Comparison of ENCODE assay signal across 25 mouse cellular contexts in the genomic region with DNA sequence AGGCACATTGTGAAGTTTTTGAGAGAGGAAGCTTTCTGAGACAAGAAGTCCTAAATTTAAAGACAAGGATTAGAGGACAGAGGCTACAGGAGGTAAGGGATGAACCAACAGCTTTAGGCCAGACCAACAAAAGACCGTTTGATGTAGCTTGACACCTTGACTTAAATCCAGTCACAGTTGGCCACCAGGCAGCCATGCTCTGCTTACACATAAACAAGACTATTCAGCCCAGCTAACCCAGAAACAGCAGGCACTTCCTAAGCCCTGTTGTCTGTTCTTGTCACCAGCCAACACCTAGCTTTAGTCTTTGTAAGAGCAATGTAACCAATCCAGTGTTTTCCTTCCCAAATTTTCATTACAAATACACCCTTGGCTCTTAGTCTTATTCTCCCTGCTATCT.
A peak's percentile ranks its signal among the peaks of the same experiment; 100 is the strongest.
DNase-seq lines count a peak whose midpoint lies in the region; ATAC-seq and TF ChIP-seq lines count a peak whose summit lies in the region.
"Had no signal": no experiment of that assay in that cellular context is flagged by ENCODE, and none has a peak within 500 bp of the region (broad histone marks: within the 10 kb centered on the region; RNA-seq: fewer than 3 reads in every experiment).

No protein-coding gene starts in this region.

- no peak overlapping the region for H3K4me2 ChIP-seq in midbrain, embryonic 16.5 days (ENCODE audit: low read length)

- no peaks in the 10 kb centered on the region for H3K27me3 ChIP-seq in ES-Bruce4 (ENCODE audit: control insufficient read depth, insufficient read depth, low read length, poor library complexity, severe bottlenecking)
- no peaks in the 10 kb centered on the region for H3K27me3 ChIP-seq in midbrain, embryonic 16.5 days (ENCODE audit: control insufficient read depth, insufficient read depth, low read depth, low read length)
- H3K27me3 ChIP-seq: CH12.LX, Patski had no signal

- no peak overlapping the region for H3K9ac ChIP-seq in ES-Bruce4 (ENCODE audit: low read depth, poor library complexity, severe bottlenecking)
- H3K9ac ChIP-seq in midbrain, embryonic 16.5 days (ENCODE audit: low read depth, low read length): no peak overlapping the region

- ATAC-seq in midbrain, embryonic 16.5 days: no peak
- no peak for ATAC-seq in monocyte, adult 5-6 weeks (replicated peaks; ENCODE audit: insufficient number of reproducible peaks, low FRiP score, low TSS enrichment, poor library complexity, severe bottlenecking)
- ATAC-seq: activated CD4-positive, CD25-positive, alpha-beta regulatory T cell, adult 4 months; CD4-positive, CD25-positive, alpha-beta regulatory T cell, adult 4 months; Patski had no signal

- H3K27ac ChIP-seq in ES-Bruce4 (ENCODE audit: insufficient read depth, low read length): no peak overlapping the region
- H3K27ac ChIP-seq in midbrain, embryonic 16.5 days (ENCODE audit: low read length): no peak overlapping the region

- peaks cover 3% of the 10 kb centered on the region for H3K4me1 ChIP-seq in ES-Bruce4 (ENCODE audit: control insufficient read depth, insufficient read depth, low read length)
- 0 out of 2 replicates have a peak, but pooled peaks cover 3% of the 10 kb centered on the region for H3K4me1 ChIP-seq in midbrain, embryonic 16.5 days (ENCODE audit: control insufficient read depth, insufficient read depth, low read length)

- H3K9me3 ChIP-seq in ES-Bruce4 (replicated peaks; ENCODE audit: control insufficient read depth, insufficient read depth, low read length, poor library complexity, severe bottlenecking): no peaks in the 10 kb centered on the region
- H3K9me3 ChIP-seq in midbrain, embryonic 16.5 days (replicated peaks; ENCODE audit: control insufficient read depth, low read length, poor library complexity, severe bottlenecking): no peaks in the 10 kb centered on the region

- H3K36me3 ChIP-seq in ES-Bruce4 (ENCODE audit: control insufficient read depth, insufficient read depth, low read length, poor library complexity, severe bottlenecking): no peaks in the 10 kb centered on the region
- H3K36me3 ChIP-seq in midbrain, embryonic 16.5 days (ENCODE audit: control insufficient read depth, insufficient read depth, low read length): no peaks in the 10 kb centered on the region
- H3K36me3 ChIP-seq: G1E had no signal

- peak; percentile 36 for DNase-seq in heart, adult 11 months
- DNase-seq in heart, postnatal 4 days: no peak
- DNase-seq in R1 (ENCODE audit: low read depth, low spot score) (peak; percentile 82), ZHBTc4 (ENCODE audit: low read depth, low spot score) (peak; percentile 13)
- DNase-seq in right cerebral cortex, postnatal 36 days (ENCODE audit: low spot score in 2 of 2): no peak
- DNase-seq: adrenal gland, adult 2 months; adrenal gland, adult 8-10 months; adrenal gland, postnatal 10 days; adrenal gland, postnatal 14 days; adrenal gland, postnatal 25 days; adrenal gland, postnatal 36 days; B cell, adult 2 months; cerebellum, adult 11 months; cerebellum, adult 11-12 months; cerebellum, adult 18-20 months; cerebellum, adult 2 months; cerebellum, adult 8-10 months had no signal

- TF ChIP-seq EP300 in ES-Bruce4 (IDR thresholded peaks at IDR 0.05; ENCODE audit: insufficient read depth, low read depth, low read length): peak; percentile 70; the same call in 1 of the 2 replicates

- no peak for TF ChIP-seq CTCF in ES-Bruce4 (IDR thresholded peaks at IDR 0.05; ENCODE audit: low read depth, low read length)

- H3K4me3 ChIP-seq in ES-Bruce4 (ENCODE audit: low read depth, low read length): no peak overlapping the region
- H3K4me3 ChIP-seq in midbrain, embryonic 16.5 days (ENCODE audit: low read depth, low read length): no peak overlapping the region

- TF ChIP-seq POLR2A in ES-Bruce4 (IDR thresholded peaks at IDR 0.05; ENCODE audit: insufficient read depth, low read length): no peak

- 33% methylated on average over 1 of the region's 1 CpGs for WGBS in midbrain, embryonic 16.5 days

Comparison
In these comparisons a context has a peak if more than half of its experiments do, and no peak if none do; other contexts are left out.
1. DNase-seq: peak in heart, adult 11 months (single experiment), R1 (single experiment) and ZHBTc4 (single experiment); none in heart, postnatal 4 days (single experiment) and right cerebral cortex, postnatal 36 days (0 of 2).